Mouse (Mus musculus) brain, adult 2 months (tissue): Measurements from ENCODE around the gene Borcs5.

Experiments
- DNase-seq: peaks from one replicate; pipeline ENCODE4 v3.0.0; 2011; ENCODE audit warnings: low read depth, low spot score

The Borcs5 gene

GRCm38 (mm10) chr6:134626564-134626963 is 12.7 kb upstream of the Borcs5 start:
- DNase-seq, result no peak

GRCm38 (mm10) chr6:134630447-134630846 is 8.9 kb upstream of the Borcs5 start:
- DNase-seq, result no peak

- peak; percentile 90 for DNase-seq
Measured at GRCm38 (mm10) chr6:134631947-134632687, 7.2 kb upstream of the Borcs5 start, which contains the start of gene Mansc1. Mansc1 (minus strand) TSS chr6:134632488.

DNA sequence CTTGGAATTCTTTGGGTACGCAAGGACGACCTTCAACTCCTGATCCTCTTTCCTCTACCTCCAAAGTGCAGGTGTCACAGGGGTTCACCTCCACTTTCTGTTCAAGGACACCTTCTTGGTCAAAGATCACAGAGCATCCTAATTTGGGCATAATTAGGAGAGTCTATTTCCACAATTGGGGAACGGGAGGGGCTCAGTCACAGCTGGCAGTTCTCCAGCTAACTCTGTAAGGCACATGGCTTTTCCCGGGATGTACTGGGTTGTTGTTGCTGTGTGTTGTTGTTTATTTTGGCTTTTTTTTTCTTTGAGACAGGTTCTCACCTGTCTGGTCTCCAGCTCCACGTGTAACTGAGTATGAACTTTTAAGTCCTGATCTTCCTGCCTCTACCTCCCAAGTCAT is 6.6 kb upstream of the Borcs5 start:
- peak; percentile 24 for DNase-seq

DNA sequence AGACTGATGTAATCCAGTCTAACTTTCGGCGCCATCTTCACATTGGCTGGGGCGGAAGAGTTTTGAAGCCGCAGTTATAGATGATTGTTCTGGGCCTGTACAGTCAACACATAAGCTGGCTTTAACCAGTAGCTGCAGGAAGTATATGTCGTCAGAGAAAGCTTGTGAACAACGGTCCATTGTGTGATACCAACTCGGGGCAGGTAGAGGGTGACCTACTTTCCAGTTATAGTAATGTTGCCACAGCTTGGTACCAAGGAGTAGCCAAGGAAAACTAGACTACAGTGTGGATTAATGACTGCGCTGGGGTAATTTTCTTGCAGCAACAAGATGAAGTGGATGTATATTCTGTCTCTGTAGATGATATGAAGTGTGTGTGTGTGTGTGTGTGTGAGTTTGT is 5.8 kb upstream of the Borcs5 start:
- no peak for DNase-seq

DNA sequence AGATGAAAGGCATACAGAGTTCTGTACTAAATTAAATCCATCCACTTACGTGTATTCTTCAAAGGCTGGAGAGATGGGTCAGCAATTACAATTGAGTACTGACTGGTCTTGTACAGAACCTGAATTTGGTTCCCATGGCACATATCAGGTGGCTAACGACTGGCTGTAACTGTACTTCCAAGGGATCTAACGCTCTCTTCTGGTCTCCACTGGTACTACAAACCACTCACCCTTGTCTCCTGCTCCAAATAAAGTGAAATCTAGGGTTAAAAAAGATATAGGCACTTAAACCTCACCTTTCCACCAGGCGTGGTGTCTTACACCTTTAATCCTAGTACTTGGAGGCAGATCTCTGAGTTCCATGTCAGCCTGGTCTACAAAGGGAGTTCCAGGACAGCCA is 2.8 kb upstream of the Borcs5 start:
- DNase-seq, result no peak

GRCm38 (mm10) chr6:134639900-134640299 is 590 bp downstream of the Borcs5 start:
- DNase-seq, result no peak

DNA sequence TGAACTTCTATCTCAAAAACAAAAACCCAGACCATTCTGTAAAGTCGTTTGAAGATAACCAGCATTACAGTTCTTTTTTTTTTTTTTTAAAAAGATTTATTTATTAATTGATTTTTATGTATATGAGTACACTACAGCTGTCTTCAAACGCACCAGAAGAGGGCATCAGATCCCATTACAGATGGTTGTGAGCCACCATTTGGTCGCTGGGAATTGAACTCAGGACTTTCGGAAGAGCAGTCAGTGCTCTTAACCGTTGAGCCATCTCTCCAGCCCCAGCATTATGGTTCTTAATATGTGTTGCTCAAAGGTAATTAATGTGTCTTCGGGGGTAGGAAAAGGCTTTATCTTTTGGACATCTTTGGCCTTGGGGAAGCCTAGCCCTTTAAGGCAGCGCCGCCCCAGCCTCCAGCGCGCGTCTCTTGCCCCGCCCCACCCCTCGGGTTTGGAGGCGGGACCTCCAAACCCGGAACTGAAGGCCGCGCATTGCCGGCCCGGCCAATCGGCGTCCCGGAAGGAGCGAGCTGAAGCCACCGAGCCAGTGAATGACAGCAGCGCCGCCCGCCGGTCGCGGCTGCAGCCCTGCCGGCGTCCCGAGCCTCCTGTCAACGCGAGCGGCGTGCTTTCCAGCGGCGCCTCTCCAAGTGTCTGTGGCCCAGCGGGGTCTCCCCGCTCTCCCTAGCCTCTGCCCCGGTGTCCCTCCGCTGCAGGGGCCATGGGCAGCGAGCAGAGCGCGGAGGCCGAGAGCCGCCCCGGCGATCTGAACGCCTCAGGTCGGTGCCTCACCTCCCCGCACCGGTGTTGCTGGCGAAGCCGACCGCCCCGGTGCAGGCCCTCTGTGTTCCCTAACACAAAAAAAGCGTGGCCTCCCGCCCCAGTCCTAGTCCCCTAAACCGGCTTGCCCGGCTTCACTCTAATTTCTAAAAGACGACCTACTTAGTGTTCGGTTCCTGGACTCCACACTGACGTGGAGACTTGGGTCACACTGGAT is 1.5 kb downstream of the Borcs5 start:
- peak; percentile 98 for DNase-seq

GRCm38 (mm10) chr6:134641738-134642446 is 2.6 kb downstream of the Borcs5 start:
- DNase-seq, result peak; percentile 36

- no peak for DNase-seq
Measured at GRCm38 (mm10) chr6:134643296-134643695, 4.0 kb downstream of the Borcs5 start.

DNA sequence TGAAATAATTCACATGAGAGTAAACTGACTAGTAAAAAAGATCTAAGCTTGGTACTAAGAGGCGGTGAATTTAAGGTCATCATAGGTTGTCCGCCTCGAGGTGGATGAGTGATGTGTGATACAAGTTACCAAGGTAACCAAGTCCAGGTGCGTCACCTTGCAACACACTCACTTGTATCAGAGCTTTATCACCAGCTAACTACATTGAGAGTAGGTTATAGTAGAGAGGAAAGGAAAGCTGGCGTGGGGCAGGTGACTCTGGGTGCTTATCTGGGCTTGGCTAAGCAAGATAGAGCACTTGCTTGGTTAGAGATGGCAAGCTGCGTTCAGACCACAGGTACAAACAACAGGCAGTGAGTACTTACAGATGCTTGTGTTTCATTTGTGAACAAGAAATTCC is 7.5 kb downstream of the Borcs5 start:
- DNase-seq, result no peak

- DNase-seq, result peak; percentile 43
Measured at GRCm38 (mm10) chr6:134647621-134648020, 8.3 kb downstream of the Borcs5 start.

DNA sequence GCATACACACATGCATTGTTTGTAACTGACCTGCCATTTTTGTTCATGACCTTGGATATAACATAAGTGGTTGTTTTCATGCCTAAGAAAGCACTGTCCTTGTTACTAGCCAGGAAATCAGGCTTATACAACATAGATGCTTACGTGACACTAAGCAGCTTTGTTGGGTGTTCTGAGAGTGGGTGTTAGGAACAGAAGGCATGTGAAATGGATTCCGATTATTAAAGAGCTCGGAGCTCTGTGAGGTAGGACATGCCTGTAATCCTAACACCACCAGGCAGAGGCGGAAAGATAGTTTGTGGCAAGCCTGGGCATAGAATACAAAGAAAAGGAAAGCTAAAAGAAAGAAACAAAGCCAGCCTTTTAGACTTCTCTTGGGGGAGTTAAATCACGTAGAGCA is 9.0 kb downstream of the Borcs5 start:
- DNase-seq, result peak; percentile 83

DNA sequence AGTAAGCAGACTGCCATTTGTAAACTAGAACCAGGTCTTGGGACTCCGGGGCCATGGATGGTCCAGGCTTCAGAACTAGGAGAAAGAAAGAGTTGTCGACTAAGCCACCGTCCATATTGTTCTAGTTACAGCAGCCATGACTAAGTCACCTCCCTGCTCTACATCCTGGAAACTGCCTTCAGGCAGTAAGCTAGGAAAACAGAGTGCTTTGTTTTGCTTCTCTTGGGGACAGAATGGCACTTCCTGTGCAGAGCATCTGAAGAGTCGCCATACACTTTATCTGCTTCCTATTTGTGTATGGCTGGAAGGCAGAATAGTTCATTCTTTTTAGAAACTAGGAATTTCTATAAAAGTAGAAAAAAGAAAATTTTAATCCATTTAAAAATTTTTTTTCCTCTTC is 17.2 kb downstream of the Borcs5 start:
- no peak for DNase-seq

DNA sequence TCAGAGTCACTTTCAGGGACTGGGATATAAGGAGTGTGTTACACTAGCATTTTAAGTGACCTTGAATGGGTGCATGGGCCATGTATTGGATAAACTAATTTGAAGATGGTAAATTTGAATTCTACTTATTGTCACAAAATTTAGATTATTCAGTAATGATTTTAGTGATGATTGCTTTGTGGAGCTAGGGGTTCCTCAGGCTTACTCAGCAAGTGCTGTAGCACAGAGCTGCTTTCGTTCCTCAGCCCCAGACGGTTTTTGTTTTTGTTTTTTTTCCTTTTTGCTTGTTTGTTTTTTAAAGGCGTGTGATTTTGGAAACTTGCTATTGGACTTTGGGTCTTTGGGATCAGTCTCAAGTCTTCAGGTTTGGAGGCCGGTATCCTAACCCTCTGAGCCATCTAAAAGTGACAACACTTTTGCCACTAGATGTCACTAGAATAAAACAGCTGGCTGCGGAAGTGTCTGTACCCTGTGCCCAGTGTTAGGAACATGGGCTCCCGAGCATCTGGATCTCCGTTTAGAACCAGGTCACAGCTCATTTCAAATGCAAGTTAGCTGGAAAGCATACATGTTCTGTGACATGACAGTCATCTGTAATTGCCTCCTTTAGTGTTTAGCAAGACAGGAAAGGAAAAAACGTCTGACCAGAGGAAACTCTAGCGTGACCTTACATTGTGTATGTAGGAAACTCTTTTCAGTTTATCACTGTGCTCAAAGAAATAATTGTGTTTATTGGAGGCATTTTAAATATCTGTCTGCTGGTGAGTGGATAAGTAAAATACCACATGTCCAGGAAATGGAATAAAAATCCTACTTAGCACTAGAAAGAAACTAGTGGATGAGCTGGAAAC is 20.0 kb downstream of the Borcs5 start:
- DNase-seq, result peak; percentile 83

DNA sequence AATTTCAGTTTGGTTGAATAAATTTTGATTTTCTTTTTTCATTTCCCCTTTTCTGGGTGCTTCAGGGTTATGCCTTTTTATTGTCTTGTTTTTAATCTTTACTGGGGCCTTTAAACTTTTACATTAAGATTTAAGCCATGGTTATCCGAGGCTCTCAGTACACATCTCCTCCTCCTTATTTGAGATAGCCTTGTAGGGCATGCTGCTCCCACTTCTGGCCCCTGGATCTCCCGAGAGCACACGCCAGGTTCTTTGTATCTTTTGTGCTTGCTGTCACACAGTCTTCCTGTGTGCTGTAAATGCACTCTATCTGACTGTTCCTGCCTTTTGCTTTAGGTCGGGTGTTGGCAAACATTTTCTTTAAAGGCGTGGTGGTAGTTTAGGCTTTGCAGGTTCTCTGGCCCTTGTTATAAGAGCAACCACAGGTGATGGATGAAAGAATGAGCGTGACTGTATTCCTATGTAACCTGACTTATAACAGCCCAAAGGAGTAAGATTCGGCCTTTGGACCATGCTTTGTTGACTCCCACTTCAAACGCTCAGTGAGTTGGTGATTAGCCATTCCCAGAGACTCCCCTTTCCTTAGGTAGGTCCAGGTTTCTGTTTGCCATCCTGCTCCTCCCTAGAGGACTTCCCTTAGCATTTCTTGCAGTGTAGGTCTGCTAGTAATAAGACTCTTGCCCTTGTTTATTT is 21.6 kb downstream of the Borcs5 start:
- DNase-seq, result no peak

DNA sequence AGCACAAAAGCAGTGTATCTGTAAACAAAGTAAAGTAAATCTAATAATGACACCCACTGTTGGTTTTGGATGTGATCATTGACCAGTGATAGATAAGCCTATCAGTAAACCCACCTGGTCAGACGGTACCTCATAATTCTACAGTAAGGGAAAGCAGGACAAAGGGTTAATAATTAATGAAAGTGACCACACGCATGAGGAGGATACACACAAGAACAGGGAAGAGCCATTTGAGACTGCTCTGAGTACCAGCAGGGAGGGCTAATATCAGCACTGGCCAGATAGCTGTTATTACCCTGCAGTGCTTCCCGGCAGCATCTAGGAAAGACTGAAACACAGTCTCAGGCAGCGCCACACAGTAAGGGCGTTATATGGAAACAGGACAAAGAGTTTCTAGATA is 25.3 kb downstream of the Borcs5 start:
- no peak for DNase-seq

DNA sequence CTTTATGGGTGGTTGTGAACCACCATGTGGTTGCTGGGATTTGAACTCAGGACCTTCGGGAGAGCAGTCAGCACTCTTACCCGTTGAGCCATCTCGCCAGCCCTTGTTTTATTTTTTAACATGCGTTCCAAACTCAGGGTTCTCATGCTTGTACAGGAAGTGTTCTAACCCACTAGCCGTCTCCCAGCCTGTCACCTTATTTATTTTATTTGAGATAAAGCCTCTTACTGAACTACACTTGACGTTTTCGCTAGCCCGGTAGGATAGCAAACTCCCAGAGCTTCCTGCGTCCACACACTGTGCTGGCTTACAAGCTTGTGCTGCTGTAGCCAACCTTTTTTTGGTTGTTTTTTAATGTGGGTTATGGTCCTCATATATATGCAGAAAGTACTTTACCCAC is 26.5 kb downstream of the Borcs5 start:
- no peak for DNase-seq

- no peak for DNase-seq
Measured at GRCm38 (mm10) chr6:134668519-134668918, 29.2 kb downstream of the Borcs5 start.

DNA sequence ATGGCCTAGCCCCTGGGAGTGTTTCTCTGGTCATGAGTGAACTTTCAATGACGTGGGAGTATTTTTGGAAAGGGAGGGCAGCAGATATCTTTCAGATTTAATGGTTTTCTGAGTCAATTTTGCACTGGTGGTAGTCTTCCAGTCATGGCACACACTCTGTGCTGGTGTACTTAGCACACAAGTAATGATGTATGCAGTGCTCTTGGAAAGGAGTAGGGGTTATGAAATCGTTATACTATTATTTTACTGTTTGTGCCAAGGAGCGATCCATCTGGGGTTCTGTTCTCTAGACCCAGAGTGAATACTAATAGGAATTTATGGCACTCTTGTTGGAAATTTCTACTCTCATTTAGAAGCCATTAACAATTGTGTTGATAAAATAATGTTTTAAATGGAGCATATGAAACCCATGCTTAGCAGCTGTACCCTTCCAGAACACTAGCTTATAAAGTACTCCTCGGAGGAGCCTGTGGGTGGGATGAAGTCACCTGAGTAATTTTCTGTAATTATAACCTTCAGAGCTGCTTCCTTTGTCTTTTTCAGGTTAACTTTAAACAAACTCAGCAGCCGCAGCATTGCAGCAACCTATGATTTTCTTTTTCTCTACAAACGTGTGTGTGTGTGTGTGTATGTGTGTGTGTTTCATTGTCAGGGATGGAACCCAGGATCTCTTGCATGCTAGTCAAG is 30.0 kb downstream of the Borcs5 start:
- peak; percentile 69 for DNase-seq
